Mouse (Mus musculus) brain, embryonic 14.5 days (tissue): ENCODE results near the gene Gabra1. TPM values are rescaled to one million over a fixed set of nuclear protein-coding genes. Genes with fewer than 3 reads are reported as not detected.

Source experiments
- DNase-seq: peaks from one replicate; pipeline ENCODE4 v3.0.0-alpha.2; 2011; ENCODE audit warnings: low read depth
- CTCF ChIP-seq: fragments of 200-500 bp; IDR thresholded peaks from 2 replicates; pipeline ENCODE4 v1.5.1; 2012; ENCODE audit warnings: inconsistent platforms, mild to moderate bottlenecking, moderate library complexity, borderline replicate concordance; ENCODE audit not compliant: insufficient read depth, insufficient read length; ENCODE audit errors: extremely low read depth
- POLR2A ChIP-seq: fragments of 200-500 bp; IDR thresholded peaks from 2 replicates; pipeline ENCODE4 v1.6.1; 2012; ENCODE audit warnings: mild to moderate bottlenecking, inconsistent platforms, borderline replicate concordance; ENCODE audit not compliant: poor library complexity, insufficient read depth, insufficient read length, severe bottlenecking; ENCODE audit errors: extremely low read depth
- polyA plus RNA-seq: library from polyadenylated mRNA; depleted of rRNA; stranded (reverse); fragments of >200 nt; gene quantifications from 2 replicates; pipeline ENCODE4 v1.2.3, GENCODE M21; 2012; rRNA removed

Gene Gabra1
- 9.5 and 12.7 TPM in 2 replicates for polyA plus RNA-seq

DNA sequence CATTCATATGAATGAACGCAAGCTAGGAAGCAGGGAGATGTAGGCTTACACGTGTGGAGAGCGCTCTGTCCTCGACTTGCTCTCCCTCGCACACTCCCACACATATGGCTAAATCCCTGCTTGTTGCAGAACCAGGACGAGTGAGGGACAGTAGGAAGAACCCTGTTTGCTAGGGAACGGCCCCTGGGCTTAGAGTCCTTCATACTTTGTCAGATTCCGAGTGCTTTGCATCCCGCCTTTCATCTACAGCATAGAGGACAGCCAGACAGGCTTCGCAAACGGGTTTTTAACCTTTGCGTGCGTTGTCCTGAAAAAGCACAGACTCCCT is at the start of gene Gabra1:
Gabra1 (minus strand) TSS at position 106 of the 328 bp plus-strand sequence.
- TF ChIP-seq CTCF = no peak
- no peak for TF ChIP-seq POLR2A
- peak; percentile 80 for DNase-seq

DNA sequence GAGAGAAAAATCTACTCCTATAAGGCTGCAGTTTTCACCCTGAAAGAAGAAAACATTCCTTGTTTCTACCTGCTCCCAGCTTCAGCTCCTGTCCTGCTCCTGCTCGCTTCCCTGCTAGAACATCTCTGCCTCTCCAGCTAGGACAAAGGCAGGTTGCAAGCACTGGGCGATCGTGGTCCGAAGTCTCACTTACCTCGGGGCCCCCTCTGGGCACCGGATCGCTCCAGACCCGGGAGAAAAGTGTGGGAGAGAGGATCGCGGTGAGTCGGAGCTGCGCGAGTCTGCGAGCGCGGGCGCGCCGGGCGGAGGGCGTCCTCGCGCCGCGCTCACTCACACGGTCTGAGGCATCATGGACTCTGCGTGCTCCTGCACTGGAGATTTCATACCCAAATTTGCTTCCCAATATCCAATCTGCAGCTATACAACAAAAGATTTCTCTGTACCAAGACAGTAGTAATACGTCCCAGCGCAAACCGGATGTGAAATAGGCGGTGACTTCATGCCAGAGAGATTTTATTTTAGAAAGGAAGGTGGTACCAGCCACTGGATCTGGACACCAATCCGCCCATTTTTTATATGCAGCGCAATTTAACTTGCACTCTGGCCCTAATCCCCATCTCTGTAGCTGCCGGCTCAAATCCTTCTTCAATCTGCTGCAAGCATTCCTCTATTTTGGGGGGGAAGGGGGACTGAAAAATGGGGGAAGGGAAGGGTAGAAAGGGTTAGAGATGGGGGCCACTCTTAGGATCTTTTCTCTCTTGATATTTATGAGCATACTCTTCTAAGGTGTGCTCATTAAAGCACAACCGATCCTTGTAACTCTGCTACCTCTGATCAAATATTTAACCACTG is 531 bp downstream of the Gabra1 start:
- TF ChIP-seq CTCF = no peak
- 0 out of 2 replicates have a peak, but pooled peaks have one; percentile 24 for TF ChIP-seq POLR2A
- DNase-seq = peak; percentile 79

GRCm38 (mm10) chr11:42181426-42181825 is 1.3 kb downstream of the Gabra1 start:
- peak; percentile 53 for DNase-seq
- no peak for TF ChIP-seq POLR2A
- TF ChIP-seq CTCF = no peak

DNA sequence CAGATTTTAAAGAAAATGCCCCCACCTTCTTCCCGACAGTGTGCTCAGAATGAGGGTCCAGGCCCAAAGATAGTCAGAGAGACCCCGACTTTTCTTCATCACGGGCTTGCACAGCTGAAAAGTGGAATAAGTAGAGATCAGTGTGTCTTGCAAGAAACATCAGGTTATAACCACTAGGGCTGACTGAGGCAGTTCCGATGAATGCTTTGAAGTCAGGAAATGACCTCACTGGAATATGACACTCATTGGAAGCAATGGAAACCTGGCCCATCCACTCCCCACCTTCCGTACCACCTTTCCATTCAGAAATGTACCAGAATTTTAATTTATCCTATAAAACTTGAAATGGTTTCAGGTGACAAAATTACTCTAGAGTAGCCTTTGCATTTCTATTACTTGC is 3.2 kb downstream of the Gabra1 start:
- TF ChIP-seq POLR2A = no peak
- TF ChIP-seq CTCF = no peak
- DNase-seq = no peak

DNA sequence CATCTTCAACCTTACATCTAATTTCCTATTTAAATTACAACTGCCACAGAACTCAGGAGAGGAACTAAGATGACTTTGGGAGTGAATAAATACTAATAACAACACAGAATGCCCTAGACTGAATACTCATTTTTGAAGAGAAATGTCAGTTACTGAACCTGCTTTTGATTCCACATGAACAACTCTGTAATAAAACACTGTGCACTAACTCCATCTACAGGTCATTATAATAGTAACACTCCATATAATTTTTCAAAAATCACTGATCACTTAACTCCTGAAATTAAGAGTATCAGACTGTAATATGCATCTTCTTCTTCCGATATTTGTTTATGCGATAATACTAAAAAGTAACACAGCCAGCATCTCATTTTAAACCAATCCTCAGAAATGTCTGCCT is 4.4 kb downstream of the Gabra1 start:
- no peak for TF ChIP-seq CTCF
- TF ChIP-seq POLR2A = no peak
- DNase-seq = peak; percentile 54

GRCm38 (mm10) chr11:42151396-42151795 is 31.3 kb downstream of the Gabra1 start:
- DNase-seq = no peak
- TF ChIP-seq CTCF (no peak), POLR2A (no peak)

- TF ChIP-seq CTCF (no peak), POLR2A (no peak)
Measured at GRCm38 (mm10) chr11:42116931-42117330, 65.8 kb downstream of the Gabra1 start.

GRCm38 (mm10) chr11:42110051-42110450 is 72.7 kb downstream of the Gabra1 start:
- TF ChIP-seq POLR2A (no peak), CTCF (no peak)
- DNase-seq = no peak

More at GRCm38 (mm10) chr11:42116931-42117330, 65.8 kb downstream of the Gabra1 start:
- no peak for DNase-seq

DNA sequence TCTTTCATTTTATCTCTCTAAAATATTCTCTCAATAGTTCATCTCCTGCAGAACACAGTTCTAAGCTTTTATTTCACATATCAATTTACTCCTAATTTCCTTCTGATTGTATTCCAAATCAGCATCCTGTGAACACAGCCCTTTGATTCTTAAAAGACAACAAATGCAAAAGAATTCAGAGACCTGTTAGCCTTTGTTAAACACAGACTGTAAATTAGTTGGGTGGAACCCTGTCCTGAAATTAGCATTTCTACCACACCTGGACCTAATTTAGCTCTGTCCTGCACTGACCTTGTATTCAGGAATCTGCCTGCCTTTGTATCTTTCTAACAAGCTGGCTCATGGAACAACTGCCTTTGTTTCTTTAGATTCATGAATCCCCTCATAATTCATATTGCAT is 73.1 kb downstream of the Gabra1 start:
- TF ChIP-seq POLR2A = no peak
- TF ChIP-seq CTCF = no peak
- DNase-seq = no peak

DNA sequence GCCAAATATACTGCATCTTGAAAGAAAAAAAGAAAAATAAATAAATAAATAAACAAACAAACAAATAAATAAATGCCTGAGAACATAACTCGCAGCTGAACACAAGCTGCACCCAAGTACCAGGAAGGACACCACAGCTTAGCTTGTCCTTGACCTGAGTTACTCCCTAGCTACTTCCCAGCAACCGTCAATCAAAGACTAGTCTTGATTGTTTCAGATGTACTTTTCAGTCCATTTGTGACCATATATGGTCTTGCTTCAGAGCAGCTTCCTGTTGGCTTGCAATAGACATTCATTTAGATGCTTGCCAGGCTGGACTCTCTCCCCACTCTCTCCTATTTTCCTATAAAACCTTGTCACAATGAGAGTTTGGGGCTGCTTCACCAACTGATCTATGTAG is 87.2 kb downstream of the Gabra1 start:
- no peak for DNase-seq
- TF ChIP-seq POLR2A = no peak
- no peak for TF ChIP-seq CTCF

Other genes with a start within 250 kb of the Gabra1 start
- gene Gabrg2, start 182.1 kb downstream of the Gabra1 start, polyA plus RNA-seq = 52.2 and 68.5 TPM in 2 replicates
- not detected in 2 replicates for gene Gabra6, start 138.1 kb upstream of the Gabra1 start, polyA plus RNA-seq
- gene Gabrb2, start 236.8 kb upstream of the Gabra1 start, polyA plus RNA-seq = 13.0 and 19.5 TPM in 2 replicates